Mouse (Mus musculus): ENCODE measurements around the gene Atp13a2.
A peak's percentile ranks its signal among the peaks of the same experiment; 100 is the strongest.

Atp13a2 gene

GRCm38 (mm10) chr4:140962207-140962909 is 24.3 kb upstream of the Atp13a2 start:
- no peak for DNase-seq (ENCODE audit: low read depth, low spot score)

GRCm38 (mm10) chr4:140962950-140963349 is 23.7 kb upstream of the Atp13a2 start:
- peak; percentile 84 for DNase-seq (ENCODE audit: low read depth, low spot score)

GRCm38 (mm10) chr4:140963941-140964597 is 22.6 kb upstream of the Atp13a2 start:
- no peak for DNase-seq (ENCODE audit: low read depth, low spot score)

GRCm38 (mm10) chr4:140964620-140965019 is 22.1 kb upstream of the Atp13a2 start:
- peak; percentile 86 for DNase-seq (ENCODE audit: low read depth, low spot score)

- DNase-seq (ENCODE audit: low read depth, low spot score), result no peak
Measured at GRCm38 (mm10) chr4:140967386-140968159, 19.1 kb upstream of the Atp13a2 start.

- DNase-seq (ENCODE audit: low read depth, low spot score), result peak; percentile 63
Measured at GRCm38 (mm10) chr4:140971691-140972090, 15.0 kb upstream of the Atp13a2 start.

GRCm38 (mm10) chr4:140974408-140974807 is 12.3 kb upstream of the Atp13a2 start:
- DNase-seq (ENCODE audit: low read depth, low spot score), result no peak

- no peak for DNase-seq (ENCODE audit: low read depth, low spot score)
Measured at GRCm38 (mm10) chr4:140975356-140975755, 11.3 kb upstream of the Atp13a2 start.

GRCm38 (mm10) chr4:140977278-140977677 is 9.4 kb upstream of the Atp13a2 start:
- DNase-seq (ENCODE audit: low read depth, low spot score), result no peak

- no peak for DNase-seq (ENCODE audit: low read depth, low spot score)
Measured at GRCm38 (mm10) chr4:140977886-140978692, 8.6 kb upstream of the Atp13a2 start.

- DNase-seq (ENCODE audit: low read depth, low spot score), result peak; percentile 18
Measured at GRCm38 (mm10) chr4:140981605-140982004, 5.1 kb upstream of the Atp13a2 start.

GRCm38 (mm10) chr4:140982808-140983207 is 3.9 kb upstream of the Atp13a2 start:
- no peak for DNase-seq (ENCODE audit: low read depth, low spot score)

- DNase-seq (ENCODE audit: low read depth, low spot score), result peak; percentile 81
Measured at GRCm38 (mm10) chr4:140983442-140983841, 3.2 kb upstream of the Atp13a2 start.

- no peak for DNase-seq (ENCODE audit: low read depth, low spot score)
Measured at GRCm38 (mm10) chr4:140984544-140984943, 2.1 kb upstream of the Atp13a2 start.

- DNase-seq (ENCODE audit: low read depth, low spot score), result no peak
Measured at GRCm38 (mm10) chr4:140986024-140986710, 506 bp upstream of the Atp13a2 start.

GRCm38 (mm10) chr4:140987476-140987875 is 803 bp downstream of the Atp13a2 start:
- no peak for DNase-seq (ENCODE audit: low read depth, low spot score)

GRCm38 (mm10) chr4:140988706-140989290 is 2.1 kb downstream of the Atp13a2 start:
- DNase-seq (ENCODE audit: low read depth, low spot score), result no peak

GRCm38 (mm10) chr4:140989447-140989846 is 2.8 kb downstream of the Atp13a2 start:
- no peak for DNase-seq (ENCODE audit: low read depth, low spot score)

- no peak for DNase-seq (ENCODE audit: low read depth, low spot score)
Measured at GRCm38 (mm10) chr4:140992215-140992614, 5.5 kb downstream of the Atp13a2 start.

- no peak for DNase-seq (ENCODE audit: low read depth, low spot score)
Measured at GRCm38 (mm10) chr4:140993846-140994245, 7.2 kb downstream of the Atp13a2 start.

GRCm38 (mm10) chr4:140995811-140996210 is 9.1 kb downstream of the Atp13a2 start:
- DNase-seq (ENCODE audit: low read depth, low spot score), result no peak
